Mouse (Mus musculus): Measurements from ENCODE around the gene Hspb6. TPM values are rescaled to one million over a fixed set of nuclear protein-coding genes. Genes with fewer than 3 reads are reported as not detected.

Hspb6 gene
- total RNA-seq, 1 experiment from 2014 or later: 3.7 TPM

GRCm38 (mm10) chr7:30599933-30600353, 48.0 kb downstream of the Hspb6 start:
- ATAC-seq (ENCODE audit: extremely low read depth, insufficient number of reproducible peaks, low FRiP score, poor library complexity, severe bottlenecking): peak; percentile 62; the same call in 1 of the 2 replicates

- ATAC-seq (ENCODE audit: extremely low read depth, insufficient number of reproducible peaks, low FRiP score, poor library complexity, severe bottlenecking): no peak
Observed at GRCm38 (mm10) chr7:30600651-30601050, 48.7 kb downstream of the Hspb6 start.

- no peak for ATAC-seq (ENCODE audit: extremely low read depth, insufficient number of reproducible peaks, low FRiP score, poor library complexity, severe bottlenecking)
Observed at GRCm38 (mm10) chr7:30602583-30602982, 50.6 kb downstream of the Hspb6 start.

DNA sequence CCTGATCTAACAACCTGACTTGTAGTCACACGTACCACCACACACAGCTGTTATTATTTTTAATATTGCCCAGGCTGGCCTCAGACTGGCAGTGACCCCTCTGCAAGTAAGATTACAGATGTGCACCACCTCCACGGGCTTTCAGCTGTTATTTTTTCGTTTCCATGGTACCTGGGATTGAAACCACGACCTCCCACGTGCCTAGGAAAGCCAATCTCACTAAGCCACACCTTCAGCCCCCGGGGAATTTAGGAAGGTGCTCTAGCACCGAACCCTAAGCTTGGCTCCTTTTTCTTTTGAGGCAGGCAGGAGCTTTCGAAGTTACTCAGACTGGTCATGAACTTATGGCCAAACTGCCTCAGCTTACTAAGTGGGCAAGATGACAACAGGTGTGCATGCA, 52.4 kb downstream of the Hspb6 start:
- no peak for ATAC-seq (ENCODE audit: extremely low read depth, insufficient number of reproducible peaks, low FRiP score, poor library complexity, severe bottlenecking)

GRCm38 (mm10) chr7:30604944-30605343, 53.0 kb downstream of the Hspb6 start:
- ATAC-seq (ENCODE audit: extremely low read depth, insufficient number of reproducible peaks, low FRiP score, poor library complexity, severe bottlenecking): no peak

Other genes starting within 250 kb of the Hspb6 start
- gene Alkbh6, start 243.5 kb upstream of the Hspb6 start, total RNA-seq (2017): 35.1 and 37.2 TPM in 2 replicates
- gene Syne4, start 237.4 kb upstream of the Hspb6 start, total RNA-seq (2017): 0.74 and 4.0 TPM in 2 replicates
- gene E130208F15Rik, start 230.4 kb upstream of the Hspb6 start, total RNA-seq (2017): 4.7 and 6.6 TPM in 2 replicates
- gene Sdhaf1, start 228.3 kb upstream of the Hspb6 start, total RNA-seq (2017): 8.8 and 10.8 TPM in 2 replicates
- gene Lrfn3, start 189.4 kb upstream of the Hspb6 start, total RNA-seq (2017): not detected in 2 replicates
- 1,375 and 1,494 TPM in 2 replicates for gene Tyrobp, start 138.4 kb upstream of the Hspb6 start, total RNA-seq (2017)
- 44.4 and 46.6 TPM in 2 replicates for gene Hcst, start 132.3 kb upstream of the Hspb6 start, total RNA-seq (2017)
- 34.3 and 46.9 TPM in 2 replicates for gene Nfkbid, start 130.4 kb upstream of the Hspb6 start, total RNA-seq (2017)
- gene Aplp1, start 106.6 kb upstream of the Hspb6 start, total RNA-seq (2017): 0.98 TPM in 1 of 2 replicates, not detected in the other
- gene Kirrel2, start 94.5 kb upstream of the Hspb6 start, total RNA-seq (2017): not detected in 2 replicates
- not detected in 2 replicates for gene Nphs1, start 93.9 kb upstream of the Hspb6 start, total RNA-seq (2017)
- gene Prodh2, start 58.6 kb upstream of the Hspb6 start, total RNA-seq (2017): not detected in 2 replicates
- 0.70 and 7.5 TPM in 2 replicates for gene Arhgap33, start 17.1 kb upstream of the Hspb6 start, total RNA-seq (2017)
- gene Proser3, start 121 bp downstream of the Hspb6 start, total RNA-seq (2017): 6.8 and 7.8 TPM in 2 replicates
- gene Lin37, start 7.7 kb downstream of the Hspb6 start, total RNA-seq (2017): 22.0 and 41.4 TPM in 2 replicates
- 67.3 and 69.4 TPM in 2 replicates for gene U2af1l4, start 11.1 kb downstream of the Hspb6 start, total RNA-seq (2017)
- 20.0 and 20.3 TPM in 2 replicates for gene Gm49396, start 11.2 kb downstream of the Hspb6 start, total RNA-seq (2017)
- 166 and 194 TPM in 2 replicates for gene Psenen, start 11.4 kb downstream of the Hspb6 start, total RNA-seq (2017)
- not detected in 2 replicates for gene Igflr1, start 13.2 kb downstream of the Hspb6 start, total RNA-seq (2017)
- 36.5 and 64.7 TPM in 2 replicates for gene Kmt2b, start 36.5 kb downstream of the Hspb6 start, total RNA-seq (2017)
- gene Zbtb32, start 46.7 kb downstream of the Hspb6 start, total RNA-seq (2017): 3.0 and 3.3 TPM in 2 replicates
- gene Upk1a, start 60.7 kb downstream of the Hspb6 start, total RNA-seq (2017): 0.49 TPM in 1 of 2 replicates, not detected in the other
- 190 and 241 TPM in 2 replicates for gene Cox6b1, start 74.0 kb downstream of the Hspb6 start, total RNA-seq (2017)
- not detected in 2 replicates for gene Etv2, start 83.7 kb downstream of the Hspb6 start, total RNA-seq (2017)
- 60.7 and 77.3 TPM in 2 replicates for gene Rbm42, start 98.1 kb downstream of the Hspb6 start, total RNA-seq (2017)
- gene Haus5, start 112.8 kb downstream of the Hspb6 start, total RNA-seq (2017): 22.8 and 29.9 TPM in 2 replicates
- not detected in 2 replicates for gene Pmis2, start 119.4 kb downstream of the Hspb6 start, total RNA-seq (2017)
- gene 2200002J24Rik, start 146.7 kb downstream of the Hspb6 start, total RNA-seq (2017): not detected in 2 replicates
- 0.58 TPM in 1 of 2 replicates, not detected in the other for gene Atp4a, start 160.0 kb downstream of the Hspb6 start, total RNA-seq (2017)
- gene Tmem147, start 177.4 kb downstream of the Hspb6 start, total RNA-seq (2017): 8.3 and 15.1 TPM in 2 replicates
- not detected in 2 replicates for gene Gapdhs, start 191.5 kb downstream of the Hspb6 start, total RNA-seq (2017)
- gene Sbsn, start 199.3 kb downstream of the Hspb6 start, total RNA-seq (2017): 2.0 and 5.8 TPM in 2 replicates
- gene Dmkn, start 211.6 kb downstream of the Hspb6 start, total RNA-seq (2017): not detected in 2 replicates
- gene Krtdap, start 235.7 kb downstream of the Hspb6 start, total RNA-seq (2017): not detected in 2 replicates